Mouse (Mus musculus) c-Kit-positive CD71-positive TER-119-positive erythroid progenitor cells, embryonic 14.5 days (primary cell): ENCODE measurements at regions not wholly inside any gene's neighbourhood (a gene's known extent, or its start where the extent isn't known, plus 50 kb on each side); places are given as distances from the start of the nearest gene placed in this dataset.
"Not testable (repeated sequence)": the region's sequence is repeated elsewhere in the genome, so short reads cannot be mapped to it uniquely, and the experiment has no call there.

Experiments
- DNase-seq: peaks from one replicate; pipeline ENCODE4 v3.0.0-alpha.2; 2013; ENCODE audit warnings: low spot score

GRCm38 (mm10) chr17:29430401-29430800 is 60.2 kb upstream of the Pim1 start:
- no peak for DNase-seq

GRCm38 (mm10) chr17:29430806-29431205 is 59.7 kb upstream of the Pim1 start:
- DNase-seq: no peak

DNA sequence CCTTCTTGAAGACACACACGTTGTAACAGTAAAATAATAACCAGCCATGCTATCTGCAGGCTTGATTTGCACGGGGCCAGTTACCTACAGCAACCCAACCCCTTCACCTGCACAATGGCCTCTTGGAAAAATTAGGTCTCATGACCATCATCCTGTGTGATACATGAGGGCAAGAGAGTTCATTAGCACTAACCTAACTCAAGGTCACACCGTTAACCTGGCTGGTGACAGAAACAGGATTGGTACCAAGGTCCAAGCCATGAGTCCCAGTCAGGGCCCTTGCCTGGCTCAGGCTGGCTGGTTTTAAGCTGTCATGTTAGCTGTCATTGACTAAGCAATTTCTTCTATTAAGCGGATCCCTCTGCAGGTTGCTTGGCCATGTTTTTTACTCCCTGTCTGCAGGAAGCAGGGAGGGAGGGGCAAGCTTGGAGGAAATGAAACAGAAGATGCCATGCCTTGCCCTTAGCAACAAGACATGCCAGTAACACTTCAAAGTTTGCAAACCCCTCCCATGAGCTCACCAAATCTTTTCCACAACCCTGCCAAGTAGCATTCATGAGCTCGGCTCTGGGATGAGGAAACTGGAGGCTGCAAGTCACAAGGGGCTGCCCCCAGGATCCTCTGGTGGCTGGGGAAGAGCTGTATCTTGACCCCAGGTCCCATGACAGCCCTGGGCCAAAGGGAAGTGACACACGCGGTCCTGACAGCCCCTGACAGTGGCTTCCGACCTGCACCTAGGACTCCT is 58.8 kb upstream of the Pim1 start:
- no peak for DNase-seq

- DNase-seq: no peak
Measured at GRCm38 (mm10) chr17:29432666-29433065, 57.9 kb upstream of the Pim1 start.

DNA sequence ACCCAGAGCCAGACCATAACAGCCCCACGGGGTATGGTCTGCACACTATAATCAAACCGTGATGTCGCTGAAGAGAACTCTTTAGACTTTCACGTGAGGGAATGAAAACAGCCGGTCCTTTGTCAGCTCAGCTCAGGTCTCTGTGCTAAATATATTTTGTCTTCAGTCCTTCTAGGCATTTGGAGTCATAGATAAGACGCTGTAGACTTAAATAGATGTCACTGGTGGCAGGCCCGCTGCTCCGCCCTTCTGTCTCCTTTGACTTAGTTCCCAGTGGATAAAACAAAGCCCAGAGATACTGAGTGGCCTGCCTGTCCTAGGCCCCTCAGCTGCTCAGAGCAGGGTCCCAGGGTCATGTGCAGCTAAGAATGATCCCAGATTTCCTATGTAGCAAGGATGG is 57.2 kb upstream of the Pim1 start:
- peak; percentile 66 for DNase-seq

DNA sequence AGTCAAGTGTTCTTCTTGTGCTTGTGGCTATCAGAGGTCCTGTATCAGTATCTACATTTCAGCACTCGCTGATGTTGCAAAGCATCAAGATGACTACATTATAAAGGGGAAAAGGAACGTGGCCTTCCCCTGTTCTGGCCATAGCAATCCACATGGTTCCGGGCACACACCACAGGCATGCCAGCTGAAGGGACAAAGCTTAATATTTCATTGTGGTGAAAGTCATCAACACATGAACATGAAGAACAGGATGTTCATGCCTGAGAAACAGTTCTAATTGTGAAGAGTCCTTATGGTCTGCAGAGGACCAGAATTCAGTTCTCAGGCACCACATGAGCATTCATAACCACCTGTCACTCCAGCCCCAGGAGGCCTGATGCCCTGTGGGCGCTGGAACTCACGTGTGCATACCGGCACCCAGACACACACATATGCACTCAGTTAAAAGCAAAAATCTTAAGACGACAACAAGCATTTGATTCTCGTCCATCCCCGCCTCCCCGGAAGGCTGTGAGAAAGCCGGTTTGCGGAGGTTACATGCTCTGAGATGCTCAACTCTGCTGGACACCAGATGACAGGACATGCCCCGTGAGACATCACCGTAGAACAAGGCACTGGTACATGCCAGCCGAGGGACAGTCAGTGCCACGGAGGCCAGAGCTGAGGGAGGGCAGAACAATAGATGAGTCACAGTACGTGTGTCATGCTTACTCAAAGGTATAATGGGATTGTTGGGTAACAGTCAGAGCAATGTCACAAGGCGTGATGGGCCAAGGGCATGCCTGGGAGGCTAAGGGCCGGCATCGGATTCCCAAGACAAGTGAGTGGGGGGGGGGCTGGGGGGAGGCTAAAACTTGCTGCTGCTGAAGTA is 56.2 kb upstream of the Pim1 start:
- DNase-seq: no peak

GRCm38 (mm10) chr17:29435345-29436006 is 55.1 kb upstream of the Pim1 start:
- no peak for DNase-seq

DNA sequence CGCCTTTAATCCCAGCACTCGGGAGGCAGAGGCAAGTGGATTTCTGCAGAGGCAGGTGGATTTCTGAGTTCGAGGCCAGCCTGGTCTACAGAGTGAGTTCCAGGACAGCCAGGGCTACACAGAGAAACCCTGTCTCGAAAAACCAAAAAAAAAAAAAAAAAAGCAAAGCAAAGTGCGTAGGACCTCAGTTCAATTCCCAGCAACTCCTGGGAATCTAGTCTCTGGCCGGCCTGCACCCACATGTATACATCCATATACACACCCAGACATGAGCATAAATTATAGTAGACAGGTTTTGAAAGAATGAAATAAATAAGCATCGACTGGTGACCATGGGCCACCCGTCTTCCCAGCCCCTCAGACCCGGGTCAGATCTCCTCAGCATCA is 54.1 kb upstream of the Pim1 start:
- DNase-seq: not testable (repeated sequence)

DNA sequence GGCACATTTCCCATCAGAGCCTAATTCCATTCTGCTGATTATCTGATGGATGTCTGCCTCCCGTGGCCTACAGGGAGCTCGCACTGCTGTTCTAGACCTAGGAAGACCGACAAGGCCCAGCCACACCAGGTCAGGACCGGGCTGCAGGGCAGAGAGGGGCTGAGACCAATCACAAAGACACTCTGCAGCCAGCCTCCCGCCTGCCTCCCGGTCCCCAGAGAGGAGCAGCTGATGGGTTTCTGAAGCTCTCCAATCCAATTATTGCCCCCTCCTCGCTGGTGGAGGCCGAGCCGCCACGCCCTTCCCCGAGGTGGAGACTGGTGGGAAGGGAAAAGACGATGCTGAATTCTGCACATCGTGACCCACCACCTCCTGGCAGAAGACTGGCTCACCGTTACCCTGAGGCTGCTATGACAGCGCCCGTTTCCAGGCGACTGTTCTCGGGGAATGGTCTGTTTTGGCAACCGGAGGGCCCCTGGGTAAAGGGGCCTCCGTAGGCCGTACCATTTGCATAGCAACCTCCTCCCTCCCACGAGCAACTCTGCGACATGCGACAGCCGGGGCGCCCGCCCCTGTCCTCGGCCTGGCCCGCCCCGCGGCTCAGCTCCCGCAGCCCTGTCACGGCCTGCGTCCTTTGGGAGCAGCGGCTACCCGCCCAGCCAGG is 53.5 kb upstream of the Pim1 start:
- peak; percentile 77 for DNase-seq

DNA sequence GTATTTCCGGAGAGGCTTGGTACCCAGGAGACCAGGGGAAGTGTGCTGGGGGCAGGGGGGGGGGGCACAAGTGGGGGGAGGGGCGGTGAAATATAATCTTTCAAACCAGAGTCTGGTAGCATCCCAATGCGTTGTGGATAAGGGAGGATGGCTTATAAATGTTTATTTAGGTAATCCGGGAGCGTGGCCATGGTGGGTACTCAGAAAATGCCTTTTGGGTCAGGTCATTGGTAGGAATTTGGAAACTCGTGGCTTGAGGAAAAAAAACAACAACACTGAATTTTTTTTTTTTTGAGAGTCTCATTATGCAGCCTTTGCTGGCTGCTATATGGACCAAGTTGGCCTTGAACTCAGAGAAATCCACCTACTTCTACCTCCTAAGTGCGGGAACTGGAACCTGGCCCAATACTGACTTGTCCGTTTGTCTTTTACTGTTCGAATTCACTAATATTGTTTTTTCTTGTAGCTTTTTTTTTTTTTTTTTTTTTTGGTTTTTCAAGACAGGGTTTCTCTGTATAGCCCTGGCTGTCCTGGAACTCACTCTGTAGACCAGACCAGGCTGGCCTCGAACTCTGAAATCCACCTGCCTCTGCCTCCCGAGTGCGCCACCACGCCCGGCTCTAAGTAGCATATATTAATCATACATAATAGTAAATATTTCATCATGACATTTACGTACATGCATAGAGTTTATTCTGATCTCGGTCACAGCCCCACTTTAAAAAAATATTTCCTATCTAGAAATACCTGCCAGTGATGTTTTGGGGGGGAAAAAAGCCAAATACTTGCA is 52.8 kb upstream of the Pim1 start:
- DNase-seq: no peak

GRCm38 (mm10) chr17:29438347-29439235 is 52.0 kb upstream of the Pim1 start:
- peak; percentile 99 for DNase-seq

DNA sequence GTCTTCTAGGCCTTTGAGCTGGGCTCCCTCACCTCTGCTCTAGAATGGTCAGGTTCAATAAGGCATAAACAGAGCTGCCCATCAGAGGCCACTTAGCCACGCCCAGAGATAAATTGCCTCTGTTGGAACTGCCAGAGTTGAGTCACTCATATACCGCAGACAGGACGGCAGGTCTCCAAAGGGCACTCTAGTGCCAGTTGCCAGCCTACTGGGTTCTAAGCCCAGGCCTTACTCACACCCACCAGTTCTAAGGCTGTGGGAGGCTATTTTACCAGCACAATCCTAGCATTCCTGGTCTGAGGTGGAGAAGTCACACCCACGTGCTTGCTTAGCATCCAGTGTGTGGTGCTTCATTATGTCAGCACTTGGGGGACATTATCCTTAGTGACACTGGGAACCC is 50.6 kb upstream of the Pim1 start:
- peak; percentile 61 for DNase-seq

- no peak for DNase-seq
Measured at GRCm38 (mm10) chr17:29440490-29440889, 50.1 kb upstream of the Pim1 start.
